Mouse (Mus musculus) testis, postnatal 10 days (tissue): ENCODE data around the gene Klf6.

Source experiments
- DNase-seq: peaks from one replicate; pipeline ENCODE4 v3.0.0; 2021; ENCODE audit warnings: low spot score

The Klf6 gene

DNA sequence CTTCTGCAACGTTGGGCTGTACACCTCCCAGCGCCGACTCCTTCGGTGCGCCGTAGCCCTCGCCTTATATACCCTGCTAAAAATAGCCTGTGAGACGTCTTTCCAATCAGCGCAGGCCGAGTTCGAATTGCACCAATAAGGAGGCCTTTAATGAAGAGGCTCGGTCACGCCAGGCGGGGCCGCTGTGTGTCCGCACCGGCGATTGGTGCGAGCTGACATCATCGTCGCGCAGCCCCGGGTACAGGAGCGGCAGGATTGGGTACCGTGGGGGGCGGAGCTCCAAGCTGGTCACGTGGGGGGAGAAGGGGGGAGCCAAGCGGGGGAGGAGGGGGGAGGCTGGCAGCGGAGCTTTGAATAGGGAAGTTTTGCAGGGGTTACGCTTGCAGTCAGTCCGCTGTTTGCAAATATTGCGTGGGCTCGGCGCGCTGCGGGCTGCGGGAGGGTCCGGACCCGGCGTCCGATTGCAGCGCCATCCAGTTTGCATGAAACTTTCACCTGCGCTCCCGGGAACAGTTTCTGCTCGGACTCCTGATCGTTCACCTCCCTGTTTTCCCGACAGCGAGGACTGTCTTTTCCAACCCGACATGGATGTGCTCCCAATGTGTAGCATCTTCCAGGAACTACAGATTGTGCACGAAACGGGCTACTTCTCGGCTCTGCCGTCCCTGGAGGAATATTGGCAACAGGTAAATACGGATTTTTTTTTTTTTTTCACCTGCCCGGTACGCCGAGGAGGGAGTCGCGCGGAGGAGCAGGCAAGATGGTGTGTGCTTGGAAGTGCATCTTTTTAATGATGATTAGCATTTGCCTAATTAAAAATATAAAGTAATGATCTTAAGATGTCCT is at the start of gene Klf6:
Gene Klf6, plus strand, starts transcription at position 326 of the 846 bp plus-strand sequence.
- peak; percentile 99 for DNase-seq

DNA sequence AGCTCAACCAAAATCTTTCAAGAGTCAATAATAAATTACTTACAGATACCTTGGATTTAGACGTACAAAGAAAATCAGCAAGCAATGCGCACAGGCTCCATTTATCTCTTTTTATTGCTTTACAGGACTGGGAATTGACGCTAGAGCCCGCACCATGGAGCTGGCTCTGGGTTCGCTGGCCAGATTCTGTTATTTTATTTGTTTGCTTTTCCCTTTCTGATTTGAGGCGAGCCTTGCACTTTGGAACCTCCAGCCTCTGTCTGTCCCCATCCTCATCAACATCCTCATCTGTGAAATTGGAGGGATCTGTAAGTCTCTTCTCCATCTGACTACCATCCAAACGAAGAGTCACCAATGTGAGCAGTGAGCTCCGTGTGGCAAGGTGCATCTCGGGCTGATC is 47.8 kb upstream of the Klf6 start:
- no peak for DNase-seq

DNA sequence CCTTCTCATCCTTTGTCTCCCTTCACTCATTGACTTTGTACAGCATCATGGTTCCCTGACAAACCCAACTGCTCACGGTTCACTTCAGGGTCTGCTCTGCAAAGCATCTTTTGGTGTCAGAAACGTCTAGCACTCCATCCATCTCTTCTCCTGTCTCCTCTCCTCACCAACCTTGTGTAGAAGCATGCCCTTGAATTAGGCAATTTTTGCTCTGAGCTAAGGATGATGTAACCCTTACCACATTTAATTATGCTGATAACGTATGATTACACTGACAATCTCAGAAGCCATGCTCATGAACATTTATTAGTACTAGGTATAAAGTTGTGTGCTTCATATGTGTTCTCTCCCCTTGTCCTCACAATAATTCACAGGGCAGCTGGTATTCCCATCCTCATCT is 44.0 kb upstream of the Klf6 start:
- DNase-seq = no peak

DNA sequence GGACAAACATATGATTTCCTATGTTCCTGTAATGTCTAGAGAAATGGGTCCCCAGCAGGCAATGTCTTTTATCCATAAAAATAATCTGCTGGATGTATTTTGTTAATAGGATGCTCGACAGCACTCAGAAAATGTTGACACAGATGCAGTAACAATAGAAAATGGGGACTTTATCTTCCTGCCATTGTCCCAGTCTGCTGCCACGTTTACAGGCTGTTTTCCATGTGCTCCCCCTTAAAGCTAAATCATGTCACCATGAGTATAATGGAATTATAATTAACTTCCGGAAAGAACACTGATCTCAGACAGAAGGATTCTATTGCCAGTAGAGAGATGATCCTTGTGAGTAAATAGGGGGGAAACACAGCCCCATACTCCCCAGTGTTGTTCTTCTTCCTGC is 42.1 kb upstream of the Klf6 start:
- no peak for DNase-seq

DNA sequence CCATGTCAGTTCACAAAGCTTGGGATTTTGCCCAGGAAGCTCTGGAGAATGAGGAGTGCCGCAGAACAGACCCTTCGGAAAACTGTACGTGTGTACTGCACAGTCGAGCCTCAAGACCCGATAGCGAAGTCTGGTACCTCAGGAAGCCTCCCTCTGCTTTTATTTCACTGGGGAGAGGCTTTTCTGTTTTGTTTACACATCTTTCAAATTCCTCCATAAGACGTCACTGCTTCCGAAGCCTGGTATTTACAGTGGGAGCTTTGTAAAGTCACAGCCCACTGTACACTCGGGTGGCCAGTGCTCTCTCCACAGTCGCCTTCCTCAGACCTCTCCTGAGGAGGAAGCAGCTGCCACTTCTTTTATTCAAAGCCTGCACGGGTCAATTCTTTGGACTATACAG is 38.7 kb upstream of the Klf6 start:
- DNase-seq = no peak

DNA sequence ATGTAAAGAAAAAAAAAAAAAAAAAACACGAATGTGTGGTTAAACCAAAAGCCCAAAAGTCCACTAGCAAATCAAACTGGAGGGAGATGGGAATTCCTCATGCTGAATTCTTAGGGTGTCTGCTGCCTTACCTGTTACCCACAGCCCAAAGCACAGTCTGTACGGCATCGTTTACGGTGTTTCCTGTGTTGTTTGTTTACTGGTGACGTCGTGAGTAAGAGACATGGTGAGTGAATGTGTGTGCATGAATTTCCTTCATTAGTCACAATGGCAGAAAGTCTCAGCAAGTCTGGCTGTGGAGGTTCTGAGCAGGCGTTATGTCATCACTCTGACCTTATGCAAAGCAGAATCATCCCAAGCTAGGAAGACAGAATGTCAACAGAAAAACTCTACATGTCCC is 38.1 kb upstream of the Klf6 start:
- DNase-seq = no peak

DNA sequence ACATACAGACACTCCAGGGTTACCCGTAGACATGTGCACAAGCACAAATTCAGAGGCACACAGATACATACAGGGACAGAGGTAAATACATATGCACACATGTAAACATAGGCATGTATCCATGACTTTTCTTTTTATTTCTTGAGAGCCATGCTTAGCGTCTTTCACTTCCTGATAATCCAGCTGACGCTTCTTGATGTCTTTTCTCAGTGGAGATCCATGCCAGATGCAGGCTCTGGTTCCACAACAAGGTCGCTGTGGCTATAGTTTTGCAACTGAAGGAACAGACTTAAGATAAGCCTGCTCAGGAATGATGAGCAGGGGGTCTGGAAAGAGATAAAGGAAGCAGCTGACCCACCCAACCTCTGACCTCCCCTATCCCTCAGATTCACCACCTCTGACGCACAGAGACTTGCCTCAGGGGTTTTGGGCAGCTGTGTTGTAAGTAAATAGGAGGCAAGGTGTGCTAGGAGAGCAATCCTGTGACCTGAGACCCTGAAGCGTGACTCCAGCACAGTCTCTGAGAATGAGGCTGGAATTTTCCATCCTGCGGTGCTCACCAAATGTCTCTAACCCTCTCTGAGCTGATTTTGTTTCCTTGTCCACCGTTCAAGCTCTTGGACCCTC is 37.0 kb upstream of the Klf6 start:
- no peak for DNase-seq

DNA sequence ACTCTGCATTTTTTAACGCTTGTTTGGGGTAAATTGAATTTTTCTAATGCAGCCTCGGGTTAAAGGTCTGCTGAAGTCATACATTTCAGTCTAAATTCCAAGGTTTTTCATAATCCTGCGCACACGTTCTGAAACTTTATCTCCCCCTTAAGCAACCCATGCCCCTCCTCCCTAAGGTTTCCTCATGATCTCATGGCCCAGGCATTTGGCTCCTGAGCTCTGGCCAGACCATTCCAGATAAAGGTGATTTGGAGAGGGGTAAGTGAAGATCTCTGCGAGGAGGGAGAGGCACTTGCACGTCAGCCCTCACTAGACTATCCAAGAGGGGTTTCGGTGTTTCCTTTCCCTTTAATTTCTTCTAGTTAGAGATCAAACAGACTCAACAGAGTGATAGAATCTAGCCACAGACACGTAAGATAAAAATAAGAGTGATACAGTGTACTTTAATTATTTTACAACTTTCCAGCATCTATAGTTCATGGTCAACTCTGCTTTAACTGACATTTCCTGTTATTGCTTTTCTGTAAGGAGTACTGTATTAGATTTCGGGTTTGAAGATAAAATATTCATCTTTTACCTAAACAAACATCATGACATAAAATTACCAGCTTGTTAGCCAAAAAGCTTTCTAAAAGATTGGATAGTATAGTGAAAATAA is 35.0 kb upstream of the Klf6 start:
- no peak for DNase-seq

DNA sequence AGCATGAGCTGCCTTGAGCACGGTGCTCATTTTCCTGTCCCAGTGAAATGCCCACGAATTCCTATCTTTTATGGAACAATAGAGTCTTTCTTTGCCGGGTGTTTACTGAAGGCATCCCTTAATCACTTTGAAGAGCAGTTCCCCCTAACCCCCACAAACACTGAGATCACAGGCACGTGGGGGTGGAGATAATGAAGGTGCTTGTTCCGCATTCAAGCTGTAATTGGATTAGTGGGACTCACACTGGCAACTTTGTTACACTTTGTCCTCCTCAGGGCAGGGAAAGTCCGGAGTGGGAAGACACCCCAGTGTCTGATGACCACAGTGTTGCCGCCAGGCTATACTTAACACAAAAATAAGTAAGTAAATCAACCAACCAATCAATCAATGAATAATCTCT is 29.3 kb upstream of the Klf6 start:
- peak; percentile 65 for DNase-seq

DNA sequence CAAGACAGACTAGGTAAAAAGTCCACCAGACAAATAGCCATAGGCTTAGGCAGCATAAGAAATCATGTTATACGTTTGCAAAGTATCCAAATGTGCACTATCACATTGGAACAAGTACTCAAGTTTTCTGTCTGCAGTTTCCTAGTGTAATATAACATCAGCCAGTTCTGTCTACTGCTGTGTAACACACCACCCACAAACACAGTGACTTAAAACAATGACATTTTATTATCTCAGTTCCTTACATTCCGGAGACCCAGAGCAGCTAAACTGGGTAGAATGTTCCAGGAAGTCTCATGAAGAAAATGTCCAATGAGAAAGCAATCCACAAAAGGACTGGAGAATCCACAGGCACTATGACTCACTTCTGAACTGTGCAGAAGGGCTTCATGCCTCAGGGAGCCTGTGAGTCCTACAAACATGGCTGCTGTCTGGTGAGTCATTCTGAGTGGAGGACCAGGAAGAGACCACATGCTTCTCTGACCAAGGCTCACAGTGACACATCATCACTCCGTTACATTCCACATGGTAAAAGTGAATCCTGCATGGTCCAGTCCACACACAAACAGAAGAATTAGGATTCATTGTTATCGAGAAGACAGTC is 24.0 kb upstream of the Klf6 start:
- DNase-seq = no peak

DNA sequence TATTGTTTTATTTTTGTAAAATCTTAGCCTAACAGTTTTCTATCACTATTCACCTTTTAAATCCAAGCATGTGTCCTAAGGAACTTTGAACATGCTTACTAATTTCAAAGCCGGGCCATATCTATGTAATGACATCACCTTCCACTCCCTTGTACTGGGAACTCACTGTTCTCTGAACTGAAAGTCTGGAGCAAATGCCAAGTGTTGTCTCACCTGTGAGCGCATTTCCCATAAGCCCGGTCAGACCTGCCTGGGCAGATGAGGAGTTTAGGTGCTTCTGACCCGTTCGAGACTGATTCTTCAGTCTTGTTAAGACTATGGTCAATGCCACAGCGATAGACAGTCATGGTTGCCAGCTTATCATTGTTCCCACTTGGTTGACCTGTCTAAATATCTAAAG is 19.9 kb upstream of the Klf6 start:
- DNase-seq = no peak

DNA sequence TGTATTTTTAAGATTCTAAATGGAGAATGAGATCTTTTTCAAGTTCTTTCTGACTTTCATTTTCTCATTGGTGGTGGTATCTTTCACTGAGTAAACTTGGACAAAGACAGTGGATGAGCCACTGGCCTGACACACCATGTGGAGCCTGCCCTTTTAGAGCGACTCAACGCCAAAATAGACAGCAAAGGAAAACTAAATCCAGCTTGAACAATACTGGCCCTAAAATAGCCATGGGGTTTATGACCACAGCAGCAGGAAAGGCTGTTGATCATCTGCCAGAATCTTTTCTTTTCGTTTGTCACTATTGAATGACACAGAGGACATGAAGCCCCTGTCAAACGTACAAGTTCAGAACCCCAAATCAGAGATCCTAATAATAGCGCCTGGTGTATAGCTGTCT is 18.4 kb upstream of the Klf6 start:
- no peak for DNase-seq

DNA sequence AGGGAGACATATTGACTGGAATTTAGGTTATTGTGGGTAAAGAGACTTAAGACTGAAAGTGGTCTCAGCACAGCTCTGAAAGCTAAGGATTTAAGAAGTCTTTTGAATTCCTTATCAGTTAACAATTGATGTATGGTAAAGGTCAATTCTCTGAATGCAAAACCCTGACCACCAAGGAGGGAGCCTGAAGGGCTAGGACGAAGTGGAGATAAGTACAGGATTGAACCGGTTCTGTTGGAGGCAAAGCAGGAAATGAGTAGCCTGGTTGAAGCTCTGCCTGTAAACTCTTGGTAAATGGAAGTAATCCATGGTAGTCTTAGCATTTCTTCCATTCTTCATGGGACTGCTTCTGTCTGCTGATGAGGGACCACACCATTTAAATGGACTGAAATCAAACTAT is 17.5 kb upstream of the Klf6 start:
- DNase-seq = no peak

DNA sequence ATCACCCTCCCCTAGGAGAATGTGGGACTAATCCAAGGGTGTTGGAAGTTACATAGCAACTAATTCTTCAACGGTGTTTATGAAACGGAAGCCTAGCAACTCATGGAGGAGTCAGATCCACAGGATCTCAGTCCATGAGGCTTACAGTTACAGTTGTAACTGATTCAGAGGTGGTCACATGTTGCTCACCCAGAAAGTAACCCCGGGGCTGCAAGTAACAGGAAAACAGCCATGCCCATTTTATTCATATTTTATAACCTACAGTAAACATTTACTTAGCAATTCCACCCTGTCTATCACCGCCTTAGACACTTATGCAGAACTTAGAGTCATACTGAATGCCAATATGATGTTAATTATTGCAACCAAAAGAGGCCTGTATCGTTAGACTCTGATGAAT is 16.9 kb upstream of the Klf6 start:
- DNase-seq = no peak

DNA sequence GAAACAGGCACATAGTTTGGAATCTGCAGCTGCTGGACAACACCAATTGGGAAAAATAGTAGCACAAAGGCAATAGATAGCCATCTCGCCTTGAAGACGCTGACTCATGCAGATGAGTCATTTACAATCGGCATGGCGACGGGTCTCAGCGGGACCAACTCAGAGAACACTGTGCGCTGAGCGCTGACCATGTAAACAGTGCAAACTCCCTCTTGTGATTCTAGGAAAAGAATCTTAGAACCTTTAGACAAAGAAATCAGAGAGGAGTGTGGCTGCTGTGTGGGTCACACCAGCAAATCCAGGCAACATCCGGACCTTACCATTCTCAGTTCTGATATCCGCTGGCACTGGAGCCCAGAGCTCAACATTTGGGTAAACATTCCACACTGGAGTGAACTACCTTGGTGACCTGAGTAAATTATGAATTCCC is 16.1 kb upstream of the Klf6 start:
- no peak for DNase-seq

DNA sequence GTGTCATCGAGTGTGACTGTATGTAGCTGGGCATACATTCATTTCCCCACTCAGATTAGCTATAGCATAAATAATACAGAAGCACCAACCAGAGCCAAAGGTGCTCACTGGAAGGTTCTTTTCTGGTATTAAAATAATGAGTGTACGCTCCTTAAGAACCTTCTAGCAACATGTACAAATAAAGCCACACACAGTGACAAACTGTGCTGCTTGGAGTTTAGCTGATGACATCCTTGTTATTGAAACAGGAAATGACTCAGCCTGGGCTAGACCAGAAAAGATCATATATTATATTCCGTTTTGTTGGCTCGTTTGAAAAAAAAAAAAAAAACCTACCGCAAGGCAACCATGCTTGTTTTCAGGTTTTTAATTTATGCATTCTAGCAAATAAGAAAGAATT is 15.7 kb upstream of the Klf6 start:
- DNase-seq = no peak

DNA sequence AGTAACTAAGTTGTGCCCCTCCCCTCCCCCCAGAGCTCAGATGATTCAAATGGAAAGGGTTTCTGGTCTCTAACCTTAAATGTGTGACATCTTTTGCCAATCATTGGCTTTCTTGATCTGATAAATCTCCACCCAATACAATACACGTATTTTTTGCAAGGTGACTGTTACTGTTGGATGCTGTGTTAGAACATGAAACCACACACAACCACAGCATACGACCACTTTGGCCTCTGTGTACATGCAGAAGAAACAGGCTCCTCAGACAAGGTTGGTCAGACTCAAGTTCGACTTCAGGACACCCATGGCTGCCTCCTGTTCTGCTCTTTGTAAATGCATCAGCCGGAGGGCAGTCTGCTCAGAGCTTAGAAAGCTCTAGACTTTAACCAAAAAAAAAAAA is 14.4 kb upstream of the Klf6 start:
- no peak for DNase-seq

DNA sequence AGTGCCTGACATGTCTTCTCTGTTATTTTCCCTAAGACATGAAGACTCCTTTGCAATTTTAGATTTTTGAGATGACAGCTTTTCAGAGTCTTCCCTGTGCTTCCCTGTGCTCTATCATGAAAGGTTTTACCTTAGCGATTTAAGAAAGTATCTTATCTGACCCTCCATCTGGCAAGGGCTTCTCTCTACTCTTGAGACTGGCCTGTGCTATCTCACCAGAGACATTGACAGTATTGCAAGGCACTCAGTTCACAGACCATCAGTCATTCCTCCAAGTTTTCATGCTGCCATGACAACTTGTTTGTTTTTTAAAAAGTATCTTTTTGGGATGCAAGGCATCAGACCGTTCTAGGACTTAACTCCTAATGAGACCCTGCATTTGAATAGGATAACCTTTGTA is 13.5 kb upstream of the Klf6 start:
- DNase-seq = no peak

DNA sequence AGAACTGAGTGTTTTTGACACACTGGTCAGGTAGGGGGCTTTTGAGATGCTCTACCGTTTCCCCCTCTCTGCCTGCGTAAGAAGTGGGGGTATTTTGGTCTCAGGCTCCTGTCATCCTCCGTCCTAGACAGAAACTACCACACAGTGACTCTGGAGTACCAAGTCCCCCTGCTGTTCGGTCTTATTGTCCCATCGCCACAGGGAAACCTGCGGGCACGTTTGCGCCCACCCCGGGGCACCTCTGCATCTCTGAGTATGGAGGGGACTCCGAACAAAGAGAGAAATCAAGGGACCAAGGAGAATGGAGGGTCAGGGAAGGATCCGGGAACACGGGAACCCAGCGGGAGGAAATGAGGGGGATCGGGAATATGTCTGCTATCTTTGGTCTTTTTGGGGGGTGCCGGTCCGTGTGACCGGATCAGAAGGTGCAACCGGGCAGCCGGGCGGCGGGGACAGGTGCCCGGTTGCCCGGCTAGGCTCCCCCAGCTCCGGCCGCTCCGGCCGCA is 578 bp upstream of the Klf6 start:
- no peak for DNase-seq

DNA sequence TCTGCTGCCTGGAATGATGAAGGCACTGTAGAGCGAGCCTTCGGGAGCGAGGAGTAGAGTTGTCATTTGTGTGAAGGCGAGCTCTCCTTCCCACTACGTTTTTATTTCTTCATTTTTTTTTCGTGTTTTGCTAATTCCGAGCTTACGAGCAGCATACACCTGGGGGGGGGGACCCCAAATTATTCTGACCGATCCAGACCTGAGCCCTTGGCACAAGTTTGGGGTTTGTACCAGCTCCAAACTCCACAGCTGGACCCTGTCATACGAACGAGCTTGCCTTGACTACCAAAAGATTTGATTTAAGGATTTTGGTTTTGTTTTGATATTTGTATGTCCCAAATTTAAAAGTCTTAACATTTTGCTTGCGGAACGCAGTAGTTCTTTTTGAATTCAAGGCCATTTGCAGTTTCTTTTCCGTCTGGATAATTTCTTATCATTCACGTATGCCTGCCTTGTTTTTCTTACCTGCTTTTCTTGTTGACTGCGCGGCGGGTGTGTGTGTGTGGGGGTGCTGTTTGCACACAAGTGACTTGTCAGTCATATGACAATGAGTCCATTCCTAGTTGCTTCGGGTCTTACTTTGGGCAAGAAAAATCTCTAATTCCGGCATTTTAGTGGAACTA is 832 bp downstream of the Klf6 start:
- peak; percentile 48 for DNase-seq

DNA sequence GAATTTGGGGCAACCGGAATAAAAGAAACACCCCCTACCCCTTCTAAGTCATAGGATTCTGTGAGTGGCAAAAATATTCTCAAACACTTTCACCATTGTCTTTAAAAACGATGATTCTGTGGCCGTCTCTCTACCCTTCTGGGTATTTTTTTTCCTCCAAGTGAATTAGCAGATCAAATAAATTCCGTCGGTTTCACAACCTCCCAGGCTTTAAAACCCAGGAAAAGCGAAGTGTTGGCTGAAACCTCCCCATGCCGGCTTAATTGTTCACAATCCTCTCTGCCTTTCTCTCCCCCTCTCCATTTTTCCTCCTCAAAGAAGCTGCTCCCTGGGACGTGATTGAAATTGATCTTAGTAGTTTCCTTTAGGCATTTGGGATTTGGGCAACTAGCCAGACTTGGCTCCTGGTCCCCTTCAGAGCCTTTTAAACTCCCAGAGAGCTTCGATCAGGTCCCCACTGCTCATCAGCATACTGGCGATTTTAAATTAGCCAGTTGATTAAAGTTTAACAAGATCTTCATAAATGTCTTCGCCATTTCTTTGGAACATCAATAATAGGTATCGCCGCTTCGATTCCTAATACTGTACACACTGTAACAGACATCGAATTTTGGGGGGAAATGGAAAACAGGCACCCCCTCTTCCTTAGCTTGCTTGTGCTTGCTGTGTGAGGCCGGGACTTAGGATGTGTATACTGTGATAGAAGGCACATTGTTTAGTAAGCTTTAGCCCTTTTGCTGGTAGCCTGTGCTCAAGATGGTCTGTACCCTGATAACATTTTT is 1.5 kb downstream of the Klf6 start:
- DNase-seq = peak; percentile 51
